Mouse (Mus musculus): ENCODE results near the gene Glis3. TPM values are rescaled to one million over a fixed set of nuclear protein-coding genes. Genes with fewer than 3 reads are reported as not detected.

Glis3 gene
- polyA plus RNA-seq, 2 experiments, result 2.9 to 3.1 TPM

- Histone ChIP-seq H3K27me3 (ENCODE audit: control insufficient read depth, insufficient read depth, low read length) (no peaks in the 10 kb centered on the region), H3K9ac (ENCODE audit: low read depth, low read length, severe bottlenecking) (no peak overlapping the region), H3K4me3 (replicated peaks; ENCODE audit: low read length) (no peak overlapping the region), H3K27ac (replicated peaks; ENCODE audit: low read depth, low read length) (no peak overlapping the region), H3K4me1 (ENCODE audit: control insufficient read depth, insufficient read depth, low read length) (peaks cover 6% of the 10 kb centered on the region), H3K9me3 (ENCODE audit: control insufficient read depth, low read length) (no peaks in the 10 kb centered on the region), H3K36me3 (ENCODE audit: control insufficient read depth, insufficient read depth, low read length) (no peaks in the 10 kb centered on the region), H3K4me2 (replicated peaks; ENCODE audit: low read depth, low read length, severe bottlenecking) (no peak overlapping the region)
- 56% methylated on average over 13 of the region's 13 CpGs for WGBS
- ATAC-seq (ENCODE audit: low FRiP score, low read depth), result no peak
- no peak for TF ChIP-seq POLR2A (IDR thresholded peaks at IDR 0.05; ENCODE audit: borderline replicate concordance, extremely low read depth, insufficient read depth, insufficient read length)
- no peak for DNase-seq (ENCODE audit: low spot score)
These were observed 86.9 kb downstream of the Glis3 start for GRCm38 (mm10) chr19:28592981-28593380.

- H3K9ac ChIP-seq (ENCODE audit: low read depth, low read length, severe bottlenecking), result no peak overlapping the region
- peaks cover 6% of the 10 kb centered on the region for H3K4me1 ChIP-seq (ENCODE audit: control insufficient read depth, insufficient read depth, low read length)
- H3K27ac ChIP-seq (replicated peaks; ENCODE audit: low read depth, low read length), result no peak overlapping the region
- no peak for TF ChIP-seq POLR2A (IDR thresholded peaks at IDR 0.05; ENCODE audit: borderline replicate concordance, extremely low read depth, insufficient read depth, insufficient read length)
- H3K9me3 ChIP-seq (ENCODE audit: control insufficient read depth, low read length), result no peaks in the 10 kb centered on the region
- no peak overlapping the region for H3K4me3 ChIP-seq (replicated peaks; ENCODE audit: low read length)
- H3K36me3 ChIP-seq (ENCODE audit: control insufficient read depth, insufficient read depth, low read length), result no peaks in the 10 kb centered on the region
- no peaks in the 10 kb centered on the region for H3K27me3 ChIP-seq (ENCODE audit: control insufficient read depth, insufficient read depth, low read length)
- H3K4me2 ChIP-seq (replicated peaks; ENCODE audit: low read depth, low read length, severe bottlenecking), result no peak overlapping the region
- ATAC-seq (ENCODE audit: low FRiP score, low read depth) (no peak), DNase-seq (ENCODE audit: low spot score) (no peak)
- 76% methylated on average over 7 of the region's 7 CpGs for WGBS
These were observed 88.0 kb downstream of the Glis3 start for GRCm38 (mm10) chr19:28591736-28592477.

GRCm38 (mm10) chr19:28580499-28580898, 99.4 kb downstream of the Glis3 start:
- Histone ChIP-seq H3K27me3 (ENCODE audit: control insufficient read depth, insufficient read depth, low read length) (no peaks in the 10 kb centered on the region), H3K4me2 (replicated peaks; ENCODE audit: low read depth, low read length, severe bottlenecking) (no peak overlapping the region), H3K4me1 (ENCODE audit: control insufficient read depth, insufficient read depth, low read length) (no peaks in the 10 kb centered on the region), H3K36me3 (ENCODE audit: control insufficient read depth, insufficient read depth, low read length) (no peaks in the 10 kb centered on the region), H3K9ac (ENCODE audit: low read depth, low read length, severe bottlenecking) (no peak overlapping the region), H3K9me3 (ENCODE audit: control insufficient read depth, low read length) (no peaks in the 10 kb centered on the region), H3K4me3 (replicated peaks; ENCODE audit: low read length) (no peak overlapping the region), H3K27ac (replicated peaks; ENCODE audit: low read depth, low read length) (no peak overlapping the region)
- 86% methylated on average over 8 of the region's 8 CpGs for WGBS
- ATAC-seq (ENCODE audit: low FRiP score, low read depth) (no peak), DNase-seq (ENCODE audit: low spot score) (no peak)
- TF ChIP-seq POLR2A (IDR thresholded peaks at IDR 0.05; ENCODE audit: borderline replicate concordance, extremely low read depth, insufficient read depth, insufficient read length), result no peak

GRCm38 (mm10) chr19:28579724-28580375, 100.0 kb downstream of the Glis3 start:
- Histone ChIP-seq H3K4me2 (replicated peaks; ENCODE audit: low read depth, low read length, severe bottlenecking) (no peak overlapping the region), H3K27ac (replicated peaks; ENCODE audit: low read depth, low read length) (no peak overlapping the region), H3K9ac (ENCODE audit: low read depth, low read length, severe bottlenecking) (no peak overlapping the region), H3K36me3 (ENCODE audit: control insufficient read depth, insufficient read depth, low read length) (no peaks in the 10 kb centered on the region), H3K27me3 (ENCODE audit: control insufficient read depth, insufficient read depth, low read length) (no peaks in the 10 kb centered on the region), H3K4me1 (ENCODE audit: control insufficient read depth, insufficient read depth, low read length) (no peaks in the 10 kb centered on the region), H3K9me3 (ENCODE audit: control insufficient read depth, low read length) (no peaks in the 10 kb centered on the region), H3K4me3 (replicated peaks; ENCODE audit: low read length) (no peak overlapping the region)
- ATAC-seq (ENCODE audit: low FRiP score, low read depth), result no peak
- TF ChIP-seq POLR2A (IDR thresholded peaks at IDR 0.05; ENCODE audit: borderline replicate concordance, extremely low read depth, insufficient read depth, insufficient read length), result no peak
- 54% methylated on average over 14 of the region's 14 CpGs for WGBS
- DNase-seq (ENCODE audit: low spot score), result no peak

- H3K9ac ChIP-seq (ENCODE audit: low read depth, low read length, severe bottlenecking), result no peak overlapping the region
- TF ChIP-seq POLR2A (IDR thresholded peaks at IDR 0.05; ENCODE audit: borderline replicate concordance, extremely low read depth, insufficient read depth, insufficient read length), result no peak
- H3K36me3 ChIP-seq (ENCODE audit: control insufficient read depth, insufficient read depth, low read length), result no peaks in the 10 kb centered on the region
- no peaks in the 10 kb centered on the region for H3K9me3 ChIP-seq (ENCODE audit: control insufficient read depth, low read length)
- H3K4me2 ChIP-seq (replicated peaks; ENCODE audit: low read depth, low read length, severe bottlenecking), result no peak overlapping the region
- no peak for ATAC-seq (ENCODE audit: low FRiP score, low read depth)
- H3K4me1 ChIP-seq (ENCODE audit: control insufficient read depth, insufficient read depth, low read length), result no peaks in the 10 kb centered on the region
- no peak overlapping the region for H3K4me3 ChIP-seq (replicated peaks; ENCODE audit: low read length)
- DNase-seq (ENCODE audit: low spot score), result no peak
- H3K27ac ChIP-seq (replicated peaks; ENCODE audit: low read depth, low read length), result no peak overlapping the region
- no peaks in the 10 kb centered on the region for H3K27me3 ChIP-seq (ENCODE audit: control insufficient read depth, insufficient read depth, low read length)
- 61% methylated on average over 12 of the region's 12 CpGs for WGBS
These were observed 102.9 kb downstream of the Glis3 start for GRCm38 (mm10) chr19:28577023-28577422.
